Mouse (Mus musculus) ovary, postnatal 14 days (tissue): ENCODE data around the gene Cbx4.

Experiments
- DNase-seq: peaks from one replicate; pipeline ENCODE4 v3.0.0; 2022; ENCODE audit warnings: low spot score

The Cbx4 gene

GRCm38 (mm10) chr11:119056301-119057211 is 29.5 kb downstream of the Cbx4 start:
- no peak for DNase-seq

- DNase-seq, result no peak
Measured at GRCm38 (mm10) chr11:119055571-119056131, 30.4 kb downstream of the Cbx4 start.

- DNase-seq, result no peak
Measured at GRCm38 (mm10) chr11:119054351-119055345, 31.4 kb downstream of the Cbx4 start.

GRCm38 (mm10) chr11:119053738-119054350 is 32.2 kb downstream of the Cbx4 start:
- no peak for DNase-seq

GRCm38 (mm10) chr11:119053257-119053670 is 32.8 kb downstream of the Cbx4 start:
- DNase-seq, result no peak

- DNase-seq, result no peak
Measured at GRCm38 (mm10) chr11:119052661-119053256, 33.3 kb downstream of the Cbx4 start.

- no peak for DNase-seq
Measured at GRCm38 (mm10) chr11:119051927-119052660, 33.9 kb downstream of the Cbx4 start.

- no peak for DNase-seq
Measured at GRCm38 (mm10) chr11:119051426-119051825, 34.6 kb downstream of the Cbx4 start.

- no peak for DNase-seq
Measured at GRCm38 (mm10) chr11:119050361-119050760, 35.7 kb downstream of the Cbx4 start.

- DNase-seq, result no peak
Measured at GRCm38 (mm10) chr11:119048133-119048510, 37.9 kb downstream of the Cbx4 start.

GRCm38 (mm10) chr11:119047261-119048132 is 38.5 kb downstream of the Cbx4 start:
- DNase-seq, result no peak

- no peak for DNase-seq
Measured at GRCm38 (mm10) chr11:119046601-119047245, 39.3 kb downstream of the Cbx4 start.

GRCm38 (mm10) chr11:119044551-119045337 is 41.3 kb downstream of the Cbx4 start:
- no peak for DNase-seq

- DNase-seq, result no peak
Measured at GRCm38 (mm10) chr11:119043761-119044550, 42.1 kb downstream of the Cbx4 start.

GRCm38 (mm10) chr11:119043273-119043540 is 42.8 kb downstream of the Cbx4 start:
- no peak for DNase-seq

- DNase-seq, result no peak
Measured at GRCm38 (mm10) chr11:119042466-119043272, 43.4 kb downstream of the Cbx4 start.
